Mouse (Mus musculus) midbrain, embryonic 14.5 days (tissue): Measurements from ENCODE around the gene Gap43. TPM values are rescaled to one million over a fixed set of nuclear protein-coding genes. Genes with fewer than 3 reads are reported as not detected.

Source experiments
- ATAC-seq: fragments of 200-750 bp; cut with Nextera tagmentation; 2 replicates; pipeline ENCODE4 v1.8.0; 2017; ENCODE audit warnings: moderate number of reproducible peaks, moderate library complexity; ENCODE audit not compliant: low FRiP score, low TSS enrichment
- DNase-seq: peaks from one replicate; pipeline ENCODE4 v3.0.0-alpha.2; 2015
- H3K27ac ChIP-seq: fragments of 300-500 bp; sonication (generic); replicated peaks from 2 replicates; pipeline ENCODE4 v1.5.1; 2014; ENCODE audit warnings: mild to moderate bottlenecking, low read depth, low read length, moderate library complexity
- H3K27me3 ChIP-seq: fragments of 300-500 bp; sonication (generic); 2 replicates; pipeline ENCODE4 v1.6.1; 2014; ENCODE audit warnings: low read length, control low read depth, mixed read lengths; ENCODE audit not compliant: control insufficient read depth, insufficient read depth
- H3K36me3 ChIP-seq: fragments of 300-500 bp; sonication (generic); 2 replicates; pipeline ENCODE4 v1.6.1; 2014; ENCODE audit warnings: low read length, control low read depth; ENCODE audit not compliant: control insufficient read depth, insufficient read depth
- H3K4me1 ChIP-seq: fragments of 300-500 bp; sonication (generic); 2 replicates; pipeline ENCODE4 v1.6.1; 2014; ENCODE audit warnings: mild to moderate bottlenecking, antibody characterized with exemption, low read length, control low read depth; ENCODE audit not compliant: control insufficient read depth, insufficient read depth
- H3K4me2 ChIP-seq: fragments of 300-500 bp; sonication (generic); 2 replicates; pipeline ENCODE4 v1.6.1; 2014; ENCODE audit warnings: mild to moderate bottlenecking, low read length, moderate library complexity
- H3K4me3 ChIP-seq: fragments of 300-500 bp; sonication (generic); replicated peaks from 2 replicates; pipeline ENCODE4 v1.5.1; 2014; ENCODE audit warnings: low read depth, low read length
- H3K9ac ChIP-seq: fragments of 300-500 bp; sonication (generic); replicated peaks from 2 replicates; pipeline ENCODE4 v1.6.1; 2014; ENCODE audit warnings: mild to moderate bottlenecking, low read length, moderate library complexity
- H3K9me3 ChIP-seq: fragments of 300-500 bp; sonication (generic); 2 replicates; pipeline ENCODE4 v1.6.1; 2016; ENCODE audit warnings: low read length, control low read depth, mixed read lengths; ENCODE audit not compliant: control insufficient read depth
- WGBS: fragments of 180-500 bp; shearing (Covaris S2); extraction: QIAGEN DNeasy Blood & Tissue Kit; methylation state at CpG from one replicate; pipeline ENCODE4 v1.1.7; 2014; 5-methylcytosine and 5-hydroxymethylcytosine counted together
- polyA plus RNA-seq: library from polyadenylated mRNA; unstranded; fragments of >200 nt; fragmentation: Nextera tagmentation; extraction: Ambion mirVana; gene quantifications from 2 replicates; pipeline ENCODE4 v1.2.1, GENCODE M21; 2014

Gene Gap43
- polyA plus RNA-seq, 1 experiment from 2014 or later: 1,427 TPM

GRCm38 (mm10) chr16:42319365-42319764 is 21.1 kb downstream of the Gap43 start:
- H3K9me3 ChIP-seq: no peaks in the 10 kb centered on the region
- no peak overlapping the region for H3K9ac ChIP-seq
- no peaks in the 10 kb centered on the region for H3K27me3 ChIP-seq
- 81% methylated on average over 5 of the region's 5 CpGs for WGBS
- ATAC-seq: no peak
- H3K36me3 ChIP-seq: 0 out of 2 replicates have a peak, but pooled peaks cover 4% of the 10 kb centered on the region
- no peak overlapping the region for H3K4me3 ChIP-seq
- DNase-seq: no peak
- H3K4me1 ChIP-seq: no peaks in the 10 kb centered on the region
- H3K4me2 ChIP-seq: no peak overlapping the region
- H3K27ac ChIP-seq: no peak overlapping the region

- Histone ChIP-seq H3K9me3 (no peaks in the 10 kb centered on the region), H3K36me3 (0 out of 2 replicates have a peak, but pooled peaks cover 3% of the 10 kb centered on the region), H3K27ac (no peak overlapping the region), H3K4me1 (peaks cover 19% of the 10 kb centered on the region), H3K4me2 (no peak overlapping the region), H3K4me3 (no peak overlapping the region), H3K27me3 (no peaks in the 10 kb centered on the region), H3K9ac (no peak overlapping the region)
- no peak for DNase-seq
- ATAC-seq: no peak
- WGBS: 87% methylated on average over 1 of the region's 1 CpGs
Measured at GRCm38 (mm10) chr16:42312125-42312524, 28.3 kb downstream of the Gap43 start.

GRCm38 (mm10) chr16:42308761-42309160 is 31.7 kb downstream of the Gap43 start:
- no peak overlapping the region for H3K4me3 ChIP-seq
- H3K27ac ChIP-seq: 0 out of 2 replicates have a peak overlapping the region, but pooled peaks have one; percentile 45
- H3K9ac ChIP-seq: no peak overlapping the region
- no peaks in the 10 kb centered on the region for H3K9me3 ChIP-seq
- H3K4me1 ChIP-seq: peaks cover 48% of the 10 kb centered on the region
- WGBS: 30% methylated on average over 1 of the region's 1 CpGs
- peak; percentile 66 for ATAC-seq
- H3K36me3 ChIP-seq: 0 out of 2 replicates have a peak, but pooled peaks cover 3% of the 10 kb centered on the region
- H3K27me3 ChIP-seq: no peaks in the 10 kb centered on the region
- peak; percentile 72 for DNase-seq
- no peak overlapping the region for H3K4me2 ChIP-seq

GRCm38 (mm10) chr16:42305934-42306701 is 34.3 kb downstream of the Gap43 start:
- Histone ChIP-seq H3K27me3 (no peaks in the 10 kb centered on the region), H3K36me3 (peaks cover under 1% of the 10 kb centered on the region; the same call in 1 of the 2 replicates), H3K4me2 (peak overlapping the region; percentile 45), H3K27ac (peak overlapping the region; percentile 76), H3K4me1 (peaks cover 56% of the 10 kb centered on the region), H3K9me3 (no peaks in the 10 kb centered on the region), H3K9ac (peak overlapping the region; percentile 42; the same call in 1 of the 2 replicates), H3K4me3 (peak overlapping the region; percentile 20)
- 3% methylated on average over 14 of the region's 14 CpGs for WGBS
- DNase-seq (peak; percentile 79), ATAC-seq (peak; percentile 82)

GRCm38 (mm10) chr16:42303461-42303860 is 37.0 kb downstream of the Gap43 start:
- no peak overlapping the region for H3K4me3 ChIP-seq
- WGBS: 51% methylated on average over 6 of the region's 6 CpGs

GRCm38 (mm10) chr16:42294481-42294880 is 46.0 kb downstream of the Gap43 start:
- WGBS: 90% methylated on average over 5 of the region's 5 CpGs
- Histone ChIP-seq H3K27ac (no peak overlapping the region), H3K4me2 (no peak overlapping the region), H3K4me3 (no peak overlapping the region), H3K9ac (no peak overlapping the region), H3K9me3 (no peaks in the 10 kb centered on the region), H3K27me3 (no peaks in the 10 kb centered on the region), H3K36me3 (0 out of 2 replicates have a peak, but pooled peaks cover 3% of the 10 kb centered on the region), H3K4me1 (no peaks in the 10 kb centered on the region)
- no peak for ATAC-seq
- no peak for DNase-seq

More at GRCm38 (mm10) chr16:42303461-42303860, 37.0 kb downstream of the Gap43 start:
- DNase-seq (peak; percentile 64), ATAC-seq (no peak)
- Histone ChIP-seq H3K27ac (peak overlapping the region; percentile 62), H3K36me3 (peaks cover 4% of the 10 kb centered on the region; the same call in 1 of the 2 replicates), H3K9ac (no peak overlapping the region), H3K9me3 (no peaks in the 10 kb centered on the region), H3K4me2 (no peak overlapping the region), H3K27me3 (no peaks in the 10 kb centered on the region), H3K4me1 (peaks cover 43% of the 10 kb centered on the region)

- DNase-seq: no peak
- no peaks in the 10 kb centered on the region for H3K4me1 ChIP-seq
- no peak overlapping the region for H3K27ac ChIP-seq
- H3K4me2 ChIP-seq: no peak overlapping the region
- H3K9ac ChIP-seq: no peak overlapping the region
- H3K9me3 ChIP-seq: no peaks in the 10 kb centered on the region
- 0 out of 2 replicates have a peak, but pooled peaks cover 3% of the 10 kb centered on the region for H3K36me3 ChIP-seq
- no peak overlapping the region for H3K4me3 ChIP-seq
- 95% methylated on average over 2 of the region's 2 CpGs for WGBS
- ATAC-seq: no peak
- H3K27me3 ChIP-seq: no peaks in the 10 kb centered on the region
Measured at GRCm38 (mm10) chr16:42294056-42294455, 46.4 kb downstream of the Gap43 start.

- peak; percentile 43; the same call in 1 of the 2 replicates for ATAC-seq
- H3K27ac ChIP-seq: no peak overlapping the region
- H3K36me3 ChIP-seq: 0 out of 2 replicates have a peak, but pooled peaks cover 3% of the 10 kb centered on the region
- H3K4me2 ChIP-seq: no peak overlapping the region
- WGBS: 58% methylated on average over 8 of the region's 8 CpGs
- peak; percentile 21 for DNase-seq
- H3K4me3 ChIP-seq: no peak overlapping the region
- H3K9me3 ChIP-seq: no peaks in the 10 kb centered on the region
- H3K4me1 ChIP-seq: no peaks in the 10 kb centered on the region
- H3K9ac ChIP-seq: no peak overlapping the region
- H3K27me3 ChIP-seq: no peaks in the 10 kb centered on the region
Measured at GRCm38 (mm10) chr16:42291572-42291971, 48.9 kb downstream of the Gap43 start.
